Mouse (Mus musculus) liver, embryonic 14.5 days (tissue): Measurements from ENCODE around the gene Nudt9.

Experiments used
- CTCF ChIP-seq: IDR thresholded peaks from 2 replicates; pipeline ENCODE4 v1.5.1; 2016; ENCODE audit warnings: antibody characterized with exemption, low read depth, control low read depth
- EP300 ChIP-seq: IDR thresholded peaks from 2 replicates; pipeline ENCODE4 v1.6.1; 2016; ENCODE audit warnings: antibody characterized with exemption, low read depth

- TF ChIP-seq EP300 (no peak), CTCF (no peak)
These were observed 63.4 kb downstream of the Nudt9 start for GRCm38 (mm10) chr5:104109516-104109915.
